Mouse (Mus musculus) stomach, embryonic 16.5 days (tissue): Measurements from ENCODE around the gene 9330182L06Rik. TPM values are rescaled to one million over a fixed set of nuclear protein-coding genes. Genes with fewer than 3 reads are reported as not detected.

Source experiments
- ATAC-seq: fragments of 200-750 bp; cut with Nextera tagmentation; 2 replicates; pipeline ENCODE4 v1.8.0; 2017; ENCODE audit warnings: moderate number of reproducible peaks, moderate TSS enrichment; ENCODE audit not compliant: insufficient read depth, low FRiP score
- H3K27ac ChIP-seq: fragments of 300-500 bp; sonication (generic); 2 replicates; pipeline ENCODE4 v1.5.1; 2014; ENCODE audit warnings: low read length
- H3K27me3 ChIP-seq: fragments of 300-500 bp; sonication (generic); 2 replicates; pipeline ENCODE4 v1.6.1; 2014; ENCODE audit warnings: low read length, control low read depth, mixed read lengths; ENCODE audit not compliant: control insufficient read depth, insufficient read depth
- H3K36me3 ChIP-seq: fragments of 300-500 bp; sonication (generic); 2 replicates; pipeline ENCODE4 v1.6.1; 2014; ENCODE audit warnings: low read length; ENCODE audit not compliant: control insufficient read depth, insufficient read depth
- H3K4me1 ChIP-seq: fragments of 300-500 bp; sonication (generic); 2 replicates; pipeline ENCODE4 v1.6.1; 2014; ENCODE audit warnings: low read length, control low read depth, mixed read lengths; ENCODE audit not compliant: control insufficient read depth, insufficient read depth
- H3K4me2 ChIP-seq: fragments of 300-500 bp; sonication (generic); 2 replicates; pipeline ENCODE4 v1.6.1; 2014; ENCODE audit warnings: low read depth, low read length, mixed read lengths
- H3K4me3 ChIP-seq: fragments of 300-500 bp; sonication (generic); replicated peaks from 2 replicates; pipeline ENCODE4 v1.5.1; 2014; ENCODE audit warnings: mild to moderate bottlenecking, low read length
- H3K9ac ChIP-seq: fragments of 300-500 bp; sonication (generic); 2 replicates; pipeline ENCODE4 v1.6.1; 2014; ENCODE audit warnings: low read length
- H3K9me3 ChIP-seq: fragments of 300-500 bp; sonication (generic); replicated peaks from 2 replicates; pipeline ENCODE4 v1.6.1; 2016; ENCODE audit warnings: low read length, control low read depth; ENCODE audit not compliant: control insufficient read depth
- WGBS: fragments of 180-500 bp; shearing (Covaris S2); extraction: QIAGEN DNeasy Blood & Tissue Kit; methylation state at CpG from one replicate; pipeline ENCODE4 v1.1.7; 2014; 5-methylcytosine and 5-hydroxymethylcytosine counted together
- polyA plus RNA-seq: library from polyadenylated mRNA; unstranded; fragments of >200 nt; fragmentation: Nextera tagmentation; extraction: Ambion mirVana; gene quantifications from 2 replicates; pipeline ENCODE4 v1.2.1, GENCODE M21; 2015

Gene 9330182L06Rik
- polyA plus RNA-seq, 1 experiment from 2014 or later = 4.8 TPM

DNA sequence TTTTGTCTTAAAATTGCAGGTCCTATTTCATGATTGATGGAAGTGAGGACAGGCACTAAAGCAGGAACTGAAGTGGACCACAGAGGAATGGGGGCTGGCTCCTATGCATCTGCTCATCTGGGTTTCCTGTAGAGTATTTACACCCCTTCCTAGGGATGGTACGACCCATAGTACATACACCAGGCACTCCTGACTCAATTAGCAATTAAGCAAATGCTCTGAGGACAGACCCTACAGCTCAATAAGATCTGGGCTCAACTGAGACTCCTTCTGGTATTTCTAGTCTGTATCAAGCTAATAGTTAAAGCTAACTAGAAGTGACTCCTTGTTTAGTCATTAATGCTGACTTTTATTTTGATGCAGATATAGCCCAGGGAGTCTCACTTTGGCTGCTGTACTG is 60.9 kb downstream of the 9330182L06Rik start:
- Histone ChIP-seq H3K9me3 (no peaks in the 10 kb centered on the region), H3K9ac (no peak overlapping the region), H3K27me3 (no peaks in the 10 kb centered on the region), H3K4me1 (no peaks in the 10 kb centered on the region), H3K27ac (no peak overlapping the region), H3K4me3 (no peak overlapping the region), H3K36me3 (no peaks in the 10 kb centered on the region), H3K4me2 (no peak overlapping the region)
- 70% methylated on average over 1 of the region's 1 CpGs for WGBS
- no peak for ATAC-seq

- WGBS = 90% methylated on average over 1 of the region's 1 CpGs
- no peaks in the 10 kb centered on the region for H3K27me3 ChIP-seq
- ATAC-seq = no peak
Observed at GRCm38 (mm10) chr5:9327528-9327927, 61.6 kb downstream of the 9330182L06Rik start.

DNA sequence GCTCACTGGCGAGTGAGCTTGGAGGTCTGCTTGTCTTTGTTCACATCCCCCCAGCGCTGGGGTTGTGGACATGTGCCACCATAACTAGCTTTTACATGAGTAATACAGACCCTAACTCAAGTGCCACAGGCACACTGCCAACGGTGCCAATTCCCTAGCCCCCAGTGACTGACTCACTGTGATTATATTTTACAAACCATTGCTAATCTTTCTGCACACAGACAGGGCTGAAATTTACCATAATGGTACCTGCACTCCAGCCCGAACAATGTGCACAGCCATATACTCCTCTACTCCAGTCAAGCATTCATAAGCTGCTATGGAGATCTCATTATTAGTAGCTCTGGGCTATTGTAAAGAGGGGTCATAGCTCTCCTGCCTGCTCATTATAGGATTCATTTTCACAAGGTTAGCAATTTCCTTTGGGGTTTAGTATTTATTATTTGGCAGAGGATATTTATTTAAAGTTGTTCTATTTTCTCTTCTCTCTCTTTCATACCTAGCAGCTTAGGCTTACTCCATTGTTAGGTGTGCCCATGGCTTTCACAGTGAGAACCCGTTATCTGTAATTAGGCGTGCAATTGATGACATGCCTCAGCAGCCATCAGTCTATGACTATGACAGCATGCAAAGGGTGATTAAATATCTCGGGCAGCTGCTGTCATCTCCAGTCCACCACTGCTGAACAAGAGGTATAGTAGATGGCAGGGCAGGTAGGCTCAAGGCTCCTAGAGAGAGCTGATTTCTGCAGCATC is 73.0 kb downstream of the 9330182L06Rik start:
- Histone ChIP-seq H3K4me2 (no peak overlapping the region), H3K4me1 (no peaks in the 10 kb centered on the region), H3K27me3 (no peaks in the 10 kb centered on the region), H3K4me3 (no peak overlapping the region), H3K27ac (no peak overlapping the region), H3K36me3 (no peaks in the 10 kb centered on the region), H3K9ac (no peak overlapping the region), H3K9me3 (no peaks in the 10 kb centered on the region)
- WGBS = 65% methylated on average over 7 of the region's 7 CpGs
- no peak for ATAC-seq

More at GRCm38 (mm10) chr5:9327528-9327927, 61.6 kb downstream of the 9330182L06Rik start:
- H3K4me2 ChIP-seq = no peak overlapping the region
- H3K4me1 ChIP-seq = no peaks in the 10 kb centered on the region
- H3K9ac ChIP-seq = no peak overlapping the region
- no peaks in the 10 kb centered on the region for H3K9me3 ChIP-seq
- no peaks in the 10 kb centered on the region for H3K36me3 ChIP-seq
- no peak overlapping the region for H3K4me3 ChIP-seq
- no peak overlapping the region for H3K27ac ChIP-seq

DNA sequence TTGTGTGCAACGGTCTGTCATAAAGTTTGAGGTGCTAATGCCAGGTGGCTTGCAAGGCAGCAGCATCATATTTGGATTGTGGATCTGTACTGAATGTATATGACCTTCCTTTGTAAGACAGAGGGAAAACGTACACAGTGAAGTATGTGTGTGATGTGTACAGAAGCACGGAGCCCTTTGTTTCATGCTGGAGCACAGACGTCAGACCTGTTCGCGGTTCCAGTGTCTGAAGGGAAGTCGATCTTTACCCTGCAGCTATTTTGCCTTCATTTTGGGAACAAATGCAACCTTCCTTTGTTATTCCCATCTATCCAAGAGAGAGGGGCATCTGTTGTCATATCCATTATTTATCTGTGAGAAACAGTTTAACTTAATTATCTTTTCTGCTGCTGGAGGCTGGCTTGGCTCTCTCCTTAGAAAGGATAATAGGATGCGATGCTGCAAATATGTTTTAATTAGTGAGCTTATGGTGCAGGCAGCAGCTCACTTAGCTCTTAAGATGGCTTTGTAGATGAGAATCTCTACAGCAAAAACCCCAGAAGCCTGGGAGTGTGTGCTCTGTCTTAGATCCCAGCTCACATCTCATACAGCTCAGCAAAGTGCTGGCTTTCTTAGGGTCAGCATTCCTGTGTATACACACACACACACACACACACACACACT is 73.7 kb downstream of the 9330182L06Rik start:
- no peaks in the 10 kb centered on the region for H3K27me3 ChIP-seq
- 0 out of 2 replicates have a peak, but pooled peaks cover 5% of the 10 kb centered on the region for H3K4me1 ChIP-seq
- H3K9ac ChIP-seq = no peak overlapping the region
- no peak for ATAC-seq
- H3K36me3 ChIP-seq = no peaks in the 10 kb centered on the region
- WGBS = 71% methylated on average over 8 of the region's 8 CpGs
- H3K4me2 ChIP-seq = no peak overlapping the region
- H3K9me3 ChIP-seq = no peaks in the 10 kb centered on the region
- H3K4me3 ChIP-seq = no peak overlapping the region
- H3K27ac ChIP-seq = no peak overlapping the region

- no peak overlapping the region for H3K27ac ChIP-seq
- H3K9ac ChIP-seq = no peak overlapping the region
- H3K36me3 ChIP-seq = no peaks in the 10 kb centered on the region
- 50% methylated on average over 5 of the region's 5 CpGs for WGBS
- ATAC-seq = peak; percentile 68
- 0 out of 2 replicates have a peak, but pooled peaks cover 9% of the 10 kb centered on the region for H3K4me1 ChIP-seq
- no peak overlapping the region for H3K4me2 ChIP-seq
- H3K4me3 ChIP-seq = no peak overlapping the region
- no peaks in the 10 kb centered on the region for H3K27me3 ChIP-seq
- H3K9me3 ChIP-seq = no peaks in the 10 kb centered on the region
Observed at GRCm38 (mm10) chr5:9344581-9344980, 78.7 kb downstream of the 9330182L06Rik start.

DNA sequence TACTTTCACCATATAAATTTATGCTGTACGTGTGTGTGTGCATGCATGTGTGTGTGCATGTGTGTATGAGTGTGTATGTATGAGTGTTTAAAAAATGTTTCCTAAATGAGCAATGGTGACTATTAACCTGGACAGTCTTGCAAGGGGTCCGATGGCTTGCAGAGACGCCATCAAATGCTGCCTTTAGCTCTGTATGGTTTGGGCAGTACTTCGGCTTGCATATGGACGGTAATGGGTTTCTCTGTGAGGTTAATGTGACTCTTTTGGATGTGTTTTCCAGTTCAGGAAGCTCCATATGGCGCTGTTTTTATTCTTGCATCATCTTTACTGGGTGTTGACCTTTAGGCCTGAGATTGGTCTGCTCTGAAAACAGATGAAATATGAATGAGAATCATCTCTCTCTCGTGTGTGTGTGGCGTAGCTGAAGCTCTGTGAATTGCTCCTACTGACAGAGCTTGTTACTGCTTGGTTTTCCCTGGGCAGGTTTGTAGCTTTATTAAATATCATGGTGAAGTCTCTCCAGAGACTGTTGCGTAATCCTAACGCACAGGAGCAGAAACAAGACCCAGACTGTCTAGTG is 79.2 kb downstream of the 9330182L06Rik start:
- Histone ChIP-seq H3K9me3 (no peaks in the 10 kb centered on the region), H3K9ac (no peak overlapping the region), H3K36me3 (no peaks in the 10 kb centered on the region), H3K4me3 (no peak overlapping the region), H3K27ac (peak overlapping the region; percentile 27; the same call in 1 of the 2 replicates), H3K4me2 (no peak overlapping the region), H3K27me3 (no peaks in the 10 kb centered on the region), H3K4me1 (0 out of 2 replicates have a peak, but pooled peaks cover 9% of the 10 kb centered on the region)
- 69% methylated on average over 10 of the region's 10 CpGs for WGBS
- ATAC-seq = peak; percentile 29; the same call in 1 of the 2 replicates

DNA sequence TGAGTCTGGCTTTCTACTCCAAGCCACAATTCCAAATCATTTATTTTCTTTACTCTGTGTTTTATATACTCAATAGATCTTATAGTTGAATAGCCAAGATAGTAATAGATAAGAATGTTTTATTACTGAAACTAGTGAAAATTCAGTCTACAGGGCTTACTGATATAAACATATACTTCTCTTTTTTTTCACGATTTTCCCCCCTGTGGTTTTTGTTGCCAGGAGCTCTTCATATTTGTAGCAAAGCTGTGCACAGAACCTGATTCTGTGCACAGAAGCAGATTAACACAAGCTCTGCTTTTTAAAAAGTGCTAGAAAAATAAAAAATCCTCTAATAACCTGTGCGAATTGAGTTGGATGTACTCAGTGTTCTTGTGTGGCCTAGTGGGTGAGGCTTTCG is 79.7 kb downstream of the 9330182L06Rik start:
- no peak for ATAC-seq
- no peaks in the 10 kb centered on the region for H3K9me3 ChIP-seq
- 0 out of 2 replicates have a peak, but pooled peaks cover 9% of the 10 kb centered on the region for H3K4me1 ChIP-seq
- H3K4me2 ChIP-seq = no peak overlapping the region
- H3K4me3 ChIP-seq = no peak overlapping the region
- H3K27ac ChIP-seq = no peak overlapping the region
- H3K36me3 ChIP-seq = no peaks in the 10 kb centered on the region
- no peak overlapping the region for H3K9ac ChIP-seq
- no peaks in the 10 kb centered on the region for H3K27me3 ChIP-seq
- 82% methylated on average over 3 of the region's 3 CpGs for WGBS

DNA sequence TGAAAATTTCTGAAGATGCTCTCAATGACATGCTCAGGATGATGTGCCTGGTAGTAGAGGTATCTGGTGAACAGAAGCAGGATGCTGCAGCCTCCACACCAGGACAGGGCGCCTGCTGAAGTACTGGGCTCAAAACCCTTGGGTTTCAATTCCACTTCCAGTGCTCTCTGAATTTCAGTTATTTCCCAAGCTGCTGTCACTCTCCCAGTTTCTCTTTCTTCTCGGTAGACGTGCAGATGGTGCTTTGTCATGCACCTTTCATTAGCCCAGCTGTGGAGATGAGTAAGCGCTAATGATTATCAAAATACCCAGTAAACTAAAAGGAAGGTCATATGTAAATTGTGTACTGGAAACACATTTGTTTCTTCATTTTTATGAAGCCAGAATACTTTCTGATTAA is 80.6 kb downstream of the 9330182L06Rik start:
- no peaks in the 10 kb centered on the region for H3K9me3 ChIP-seq
- 63% methylated on average over 4 of the region's 4 CpGs for WGBS
- no peak overlapping the region for H3K4me2 ChIP-seq
- no peaks in the 10 kb centered on the region for H3K27me3 ChIP-seq
- H3K9ac ChIP-seq = no peak overlapping the region
- H3K36me3 ChIP-seq = no peaks in the 10 kb centered on the region
- no peak for ATAC-seq
- 0 out of 2 replicates have a peak, but pooled peaks cover 9% of the 10 kb centered on the region for H3K4me1 ChIP-seq
- no peak overlapping the region for H3K4me3 ChIP-seq
- H3K27ac ChIP-seq = no peak overlapping the region

GRCm38 (mm10) chr5:9352163-9352562 is 86.2 kb downstream of the 9330182L06Rik start:
- 76% methylated on average over 5 of the region's 5 CpGs for WGBS
- Histone ChIP-seq H3K4me1 (no peaks in the 10 kb centered on the region), H3K36me3 (no peaks in the 10 kb centered on the region), H3K9ac (no peak overlapping the region), H3K9me3 (no peaks in the 10 kb centered on the region), H3K4me2 (no peak overlapping the region), H3K27ac (no peak overlapping the region), H3K27me3 (no peaks in the 10 kb centered on the region), H3K4me3 (no peak overlapping the region)
- ATAC-seq = no peak
